Mouse (Mus musculus): ENCODE results near the gene Ntrk3. TPM values are rescaled to one million over a fixed set of nuclear protein-coding genes. Genes with fewer than 3 reads are reported as not detected.

The Ntrk3 gene
- polyA plus RNA-seq, 1 experiment from 2014 or later = 0.89 TPM

DNA sequence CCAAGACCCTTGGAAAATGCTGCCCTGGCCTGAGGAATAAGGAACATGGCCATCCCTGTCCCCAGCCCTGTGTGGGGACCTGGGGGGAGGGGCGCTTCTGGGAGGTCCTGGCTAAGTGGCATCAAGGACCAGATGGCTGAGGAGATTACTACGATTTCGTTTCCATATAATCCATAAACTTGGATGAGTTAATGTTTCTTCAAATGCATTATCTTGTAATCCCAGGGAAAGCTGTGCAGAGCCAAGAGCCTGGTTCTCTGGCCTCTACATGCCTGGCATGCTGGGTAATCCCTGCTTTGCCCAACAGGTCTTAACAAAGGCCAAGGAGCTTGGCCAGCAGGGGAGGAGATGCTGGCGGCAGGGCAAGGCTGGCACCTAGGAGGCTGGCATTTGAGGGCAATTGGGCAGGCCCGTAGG lies 27.4 kb upstream of the Ntrk3 start:
- no peak overlapping the region for H3K4me2 ChIP-seq (ENCODE audit: low read depth, low read length)
- WGBS = 68% methylated on average over 5 of the region's 5 CpGs
- H3K4me1 ChIP-seq (replicated peaks; ENCODE audit: control insufficient read depth, insufficient read depth, low read length) = peaks cover 3% of the 10 kb centered on the region; the same call in 1 of the 2 replicates
- H3K27me3 ChIP-seq (ENCODE audit: control insufficient read depth, insufficient read depth, low read depth, low read length) = no peaks in the 10 kb centered on the region
- no peak overlapping the region for H3K27ac ChIP-seq (ENCODE audit: low read length)
- H3K9me3 ChIP-seq (ENCODE audit: control insufficient read depth, low read length) = no peaks in the 10 kb centered on the region
- H3K4me3 ChIP-seq (ENCODE audit: low read length) = no peak overlapping the region
- no peak overlapping the region for H3K9ac ChIP-seq (ENCODE audit: low read length)
- ATAC-seq (ENCODE audit: low read depth) = no peak
- H3K36me3 ChIP-seq (ENCODE audit: control insufficient read depth, insufficient read depth, low read length) = no peaks in the 10 kb centered on the region

DNA sequence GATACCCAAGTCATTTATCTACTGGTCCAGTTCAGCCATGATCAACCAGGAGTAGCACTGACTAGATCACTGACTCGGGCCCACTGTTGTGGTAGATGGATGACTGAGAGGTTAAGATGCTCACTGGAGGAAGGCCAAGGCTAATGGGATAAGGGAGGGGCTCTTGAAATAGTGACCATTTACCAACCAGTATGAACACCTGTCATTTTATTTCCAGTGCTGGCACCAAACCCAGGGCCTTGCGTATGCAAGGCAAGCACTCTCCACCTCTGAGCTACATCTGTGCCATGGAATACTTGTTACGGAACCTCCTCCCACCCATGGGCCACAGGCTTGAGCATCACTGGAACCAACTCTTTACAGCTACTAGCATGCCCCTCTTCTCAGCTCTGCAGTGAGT lies 26.0 kb upstream of the Ntrk3 start:
- Histone ChIP-seq H3K27ac (ENCODE audit: low read length) (no peak overlapping the region), H3K27me3 (ENCODE audit: control insufficient read depth, insufficient read depth, low read depth, low read length) (no peaks in the 10 kb centered on the region), H3K36me3 (ENCODE audit: control insufficient read depth, insufficient read depth, low read length) (no peaks in the 10 kb centered on the region), H3K9ac (ENCODE audit: low read length) (no peak overlapping the region), H3K9me3 (ENCODE audit: control insufficient read depth, low read length) (no peaks in the 10 kb centered on the region), H3K4me2 (ENCODE audit: low read depth, low read length) (no peak overlapping the region), H3K4me3 (ENCODE audit: low read length) (no peak overlapping the region), H3K4me1 (replicated peaks; ENCODE audit: control insufficient read depth, insufficient read depth, low read length) (no peaks in the 10 kb centered on the region)
- 84% methylated on average over 3 of the region's 3 CpGs for WGBS
- no peak for ATAC-seq (ENCODE audit: low read depth)

DNA sequence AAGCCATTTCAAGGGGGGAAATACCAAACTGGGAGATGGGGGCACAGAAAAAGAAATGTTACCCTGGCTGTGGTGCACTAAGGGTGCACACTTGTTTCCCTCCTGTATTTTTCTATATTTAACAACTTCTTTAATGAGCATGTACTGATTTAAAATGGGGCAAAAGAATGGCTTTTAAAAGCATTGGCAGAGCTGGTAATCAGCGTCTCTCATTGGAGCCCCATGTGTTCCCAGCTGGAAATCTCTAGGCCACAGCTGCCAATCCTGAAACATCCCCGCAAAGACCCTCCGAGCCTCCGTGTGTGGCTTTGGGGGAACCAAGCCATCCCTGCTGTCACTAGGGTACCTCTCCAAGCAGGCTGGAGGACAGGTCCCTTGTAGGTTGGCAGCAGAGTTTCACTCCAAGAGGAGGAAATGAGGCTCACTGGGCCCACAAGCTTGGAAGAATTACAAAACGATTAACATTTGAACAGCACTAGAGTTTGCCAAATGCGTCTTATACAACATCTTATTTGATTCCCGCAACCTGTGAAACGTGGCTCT lies 16.7 kb upstream of the Ntrk3 start:
- Histone ChIP-seq H3K9me3 (ENCODE audit: control insufficient read depth, low read length) (no peaks in the 10 kb centered on the region), H3K36me3 (ENCODE audit: control insufficient read depth, insufficient read depth, low read length) (no peaks in the 10 kb centered on the region), H3K4me1 (replicated peaks; ENCODE audit: control insufficient read depth, insufficient read depth, low read length) (no peaks in the 10 kb centered on the region), H3K4me3 (ENCODE audit: low read length) (no peak overlapping the region), H3K27me3 (ENCODE audit: control insufficient read depth, insufficient read depth, low read depth, low read length) (no peaks in the 10 kb centered on the region), H3K4me2 (ENCODE audit: low read depth, low read length) (no peak overlapping the region), H3K27ac (ENCODE audit: low read length) (no peak overlapping the region), H3K9ac (ENCODE audit: low read length) (no peak overlapping the region)
- ATAC-seq (ENCODE audit: low read depth) = no peak
- WGBS = 62% methylated on average over 8 of the region's 8 CpGs

DNA sequence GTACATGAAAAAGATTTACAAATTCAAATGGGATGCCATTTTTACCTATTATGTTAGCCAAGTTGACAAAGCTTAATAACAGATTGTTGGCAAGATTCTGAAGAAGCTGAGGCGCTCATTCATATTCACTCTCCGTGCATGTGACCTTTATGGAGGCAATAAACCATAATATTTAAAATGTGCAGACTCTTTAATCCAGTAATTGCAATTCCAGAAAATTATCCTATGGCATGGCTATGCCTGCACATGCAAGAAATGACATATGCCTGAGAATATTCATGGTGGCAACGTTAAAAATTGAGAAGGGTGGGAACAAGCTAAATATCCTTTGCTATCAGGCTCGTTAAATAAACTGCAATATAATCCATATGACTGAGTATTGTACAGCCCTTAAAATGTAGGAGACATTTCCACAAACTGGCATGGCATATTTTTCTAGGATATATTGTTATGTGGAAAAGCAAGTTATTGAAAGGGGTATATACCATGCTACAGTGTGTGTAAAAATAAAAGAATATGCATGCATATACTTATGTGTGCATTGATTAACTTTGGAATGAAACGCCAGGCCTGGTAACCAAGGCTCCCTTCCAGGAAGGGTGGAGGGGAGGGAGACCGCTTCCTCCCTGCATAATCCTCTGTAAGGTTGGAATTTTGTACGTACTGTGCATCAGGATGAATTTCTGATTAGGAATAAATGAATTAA lies 16.1 kb upstream of the Ntrk3 start:
- Histone ChIP-seq H3K36me3 (ENCODE audit: control insufficient read depth, insufficient read depth, low read length) (no peaks in the 10 kb centered on the region), H3K27me3 (ENCODE audit: control insufficient read depth, insufficient read depth, low read depth, low read length) (no peaks in the 10 kb centered on the region), H3K4me3 (ENCODE audit: low read length) (no peak overlapping the region), H3K9ac (ENCODE audit: low read length) (no peak overlapping the region), H3K27ac (ENCODE audit: low read length) (no peak overlapping the region), H3K9me3 (ENCODE audit: control insufficient read depth, low read length) (no peaks in the 10 kb centered on the region), H3K4me1 (replicated peaks; ENCODE audit: control insufficient read depth, insufficient read depth, low read length) (no peaks in the 10 kb centered on the region), H3K4me2 (ENCODE audit: low read depth, low read length) (no peak overlapping the region)
- no peak for ATAC-seq (ENCODE audit: low read depth)
- WGBS = 77% methylated on average over 7 of the region's 7 CpGs

DNA sequence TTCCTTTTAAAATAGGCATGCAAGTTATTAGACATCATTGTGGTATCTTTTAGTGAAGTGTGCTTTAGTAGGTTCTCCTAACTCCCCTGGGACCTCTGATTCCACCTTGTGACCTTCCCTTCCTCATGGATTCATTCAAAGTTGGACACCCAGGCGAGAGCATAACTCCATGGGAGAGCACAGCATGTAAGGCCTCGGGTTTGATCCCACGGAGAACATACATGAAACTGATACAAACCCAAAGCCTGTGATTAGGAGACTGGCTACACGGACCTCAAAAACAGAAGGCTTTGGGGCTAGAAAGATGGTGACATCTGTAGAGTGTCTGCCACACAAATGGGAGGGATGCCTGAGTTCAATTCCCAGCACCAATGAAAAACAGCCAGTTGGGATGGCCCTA lies 15.1 kb upstream of the Ntrk3 start:
- WGBS = 77% methylated on average over 4 of the region's 4 CpGs
- H3K9me3 ChIP-seq (ENCODE audit: control insufficient read depth, low read length) = no peaks in the 10 kb centered on the region
- no peaks in the 10 kb centered on the region for H3K36me3 ChIP-seq (ENCODE audit: control insufficient read depth, insufficient read depth, low read length)
- ATAC-seq (ENCODE audit: low read depth) = no peak
- no peak overlapping the region for H3K4me3 ChIP-seq (ENCODE audit: low read length)
- no peak overlapping the region for H3K27ac ChIP-seq (ENCODE audit: low read length)
- H3K4me1 ChIP-seq (replicated peaks; ENCODE audit: control insufficient read depth, insufficient read depth, low read length) = no peaks in the 10 kb centered on the region
- H3K27me3 ChIP-seq (ENCODE audit: control insufficient read depth, insufficient read depth, low read depth, low read length) = no peaks in the 10 kb centered on the region
- no peak overlapping the region for H3K9ac ChIP-seq (ENCODE audit: low read length)
- H3K4me2 ChIP-seq (ENCODE audit: low read depth, low read length) = no peak overlapping the region

DNA sequence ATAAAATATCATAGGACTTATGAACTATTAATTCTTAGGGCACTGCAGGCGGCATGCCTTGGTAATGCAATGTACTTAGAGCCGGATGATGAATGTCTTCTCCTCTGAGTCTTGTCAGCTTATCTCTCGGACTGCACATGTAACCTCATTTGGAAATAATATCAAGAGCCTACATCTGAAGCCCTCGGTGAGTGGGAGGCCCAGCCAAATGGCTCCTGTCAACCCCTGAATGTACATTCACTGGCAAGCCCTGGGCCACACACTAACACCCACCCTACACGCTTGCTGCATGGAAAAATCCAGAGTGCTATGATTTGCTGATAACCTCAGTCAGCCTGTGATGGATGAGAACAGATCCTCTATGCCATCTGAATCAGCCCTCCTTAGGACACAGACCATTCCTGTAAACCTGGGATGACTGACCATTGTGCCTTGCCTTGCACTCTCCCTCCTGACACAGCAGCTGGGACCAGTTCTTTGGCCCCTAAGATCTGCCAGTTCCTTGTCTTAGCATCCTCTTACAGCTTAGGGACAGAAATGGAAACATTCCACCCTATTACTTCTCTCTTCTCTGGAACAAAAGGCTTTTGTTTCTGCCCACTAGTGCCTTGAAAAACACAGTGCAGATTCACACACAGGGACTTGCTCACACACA lies 6.0 kb upstream of the Ntrk3 start:
- Histone ChIP-seq H3K4me3 (ENCODE audit: low read length) (no peak overlapping the region), H3K4me2 (ENCODE audit: low read depth, low read length) (no peak overlapping the region), H3K36me3 (ENCODE audit: control insufficient read depth, insufficient read depth, low read length) (no peaks in the 10 kb centered on the region), H3K27ac (ENCODE audit: low read length) (peak overlapping the region; percentile 28; the same call in 1 of the 2 replicates), H3K4me1 (replicated peaks; ENCODE audit: control insufficient read depth, insufficient read depth, low read length) (no peaks in the 10 kb centered on the region), H3K27me3 (ENCODE audit: control insufficient read depth, insufficient read depth, low read depth, low read length) (no peaks in the 10 kb centered on the region), H3K9me3 (ENCODE audit: control insufficient read depth, low read length) (no peaks in the 10 kb centered on the region), H3K9ac (ENCODE audit: low read length) (no peak overlapping the region)
- ATAC-seq (ENCODE audit: low read depth) = peak; percentile 87
- 29% methylated on average over 5 of the region's 5 CpGs for WGBS

DNA sequence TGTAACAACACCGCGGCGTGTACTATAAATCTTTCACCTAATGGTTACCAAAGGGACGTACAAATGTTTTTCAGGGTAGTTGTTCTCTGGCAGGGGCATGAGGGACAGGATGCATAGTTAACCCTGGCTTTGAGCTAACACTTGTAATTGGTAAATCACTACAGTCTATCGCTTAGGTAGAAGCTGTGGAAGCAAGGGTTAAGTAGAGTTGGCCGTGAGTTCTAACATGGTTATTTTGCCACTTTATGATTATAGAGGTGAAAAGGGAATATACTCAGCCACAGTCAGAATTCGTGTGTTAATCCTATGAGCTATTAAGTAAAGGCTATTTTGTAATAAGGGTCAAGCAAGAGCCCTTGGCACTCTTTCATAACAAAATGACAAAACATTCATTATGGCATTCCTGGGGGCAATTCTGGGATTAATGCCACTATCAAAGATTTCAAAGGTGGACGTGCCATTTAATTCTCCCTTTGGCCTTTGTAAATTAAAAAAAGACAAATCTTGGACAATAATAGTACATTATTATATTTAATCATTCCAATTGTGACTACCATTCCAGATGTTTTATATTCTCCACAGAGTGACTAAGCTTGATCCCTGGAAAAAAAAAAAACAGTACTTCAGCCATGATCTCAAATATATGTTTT lies 1.7 kb upstream of the Ntrk3 start:
- Histone ChIP-seq H3K4me2 (ENCODE audit: low read depth, low read length) (no peak overlapping the region), H3K27me3 (ENCODE audit: control insufficient read depth, insufficient read depth, low read depth, low read length) (no peaks in the 10 kb centered on the region), H3K4me1 (replicated peaks; ENCODE audit: control insufficient read depth, insufficient read depth, low read length) (no peaks in the 10 kb centered on the region), H3K9ac (ENCODE audit: low read length) (no peak overlapping the region), H3K27ac (ENCODE audit: low read length) (no peak overlapping the region), H3K36me3 (ENCODE audit: control insufficient read depth, insufficient read depth, low read length) (no peaks in the 10 kb centered on the region), H3K4me3 (ENCODE audit: low read length) (no peak overlapping the region), H3K9me3 (ENCODE audit: control insufficient read depth, low read length) (no peaks in the 10 kb centered on the region)
- peak; percentile 13; the same call in 1 of the 2 replicates for ATAC-seq (ENCODE audit: low read depth)
- WGBS = 62% methylated on average over 8 of the region's 8 CpGs

DNA sequence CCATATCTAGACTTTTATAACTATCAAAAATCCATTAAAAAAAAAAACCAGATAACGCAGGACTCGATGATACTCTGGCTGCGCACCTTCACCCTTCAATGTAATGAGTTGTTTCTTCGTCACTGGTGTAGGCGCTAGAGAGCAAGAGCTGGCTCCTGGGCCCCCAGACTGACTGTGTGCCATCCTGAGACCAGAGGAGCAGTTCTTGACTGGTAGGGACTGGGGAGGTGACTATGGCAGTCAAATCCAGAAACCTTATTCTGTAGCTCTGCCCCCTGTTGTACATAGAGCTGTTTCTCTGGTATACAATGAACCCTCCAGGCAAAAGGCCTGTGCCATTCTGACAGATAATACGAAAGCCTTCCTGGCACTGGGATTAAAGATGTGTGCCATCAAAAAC lies 616 bp downstream of the Ntrk3 start:
- no peak overlapping the region for H3K4me3 ChIP-seq (ENCODE audit: low read length)
- H3K27me3 ChIP-seq (ENCODE audit: control insufficient read depth, insufficient read depth, low read depth, low read length) = no peaks in the 10 kb centered on the region
- 87% methylated on average over 6 of the region's 6 CpGs for WGBS
- H3K36me3 ChIP-seq (ENCODE audit: control insufficient read depth, insufficient read depth, low read length) = no peaks in the 10 kb centered on the region
- H3K9me3 ChIP-seq (ENCODE audit: control insufficient read depth, low read length) = no peaks in the 10 kb centered on the region
- no peak overlapping the region for H3K4me2 ChIP-seq (ENCODE audit: low read depth, low read length)
- no peak overlapping the region for H3K9ac ChIP-seq (ENCODE audit: low read length)
- H3K4me1 ChIP-seq (replicated peaks; ENCODE audit: control insufficient read depth, insufficient read depth, low read length) = no peaks in the 10 kb centered on the region
- ATAC-seq (ENCODE audit: low read depth) = no peak
- H3K27ac ChIP-seq (ENCODE audit: low read length) = no peak overlapping the region

DNA sequence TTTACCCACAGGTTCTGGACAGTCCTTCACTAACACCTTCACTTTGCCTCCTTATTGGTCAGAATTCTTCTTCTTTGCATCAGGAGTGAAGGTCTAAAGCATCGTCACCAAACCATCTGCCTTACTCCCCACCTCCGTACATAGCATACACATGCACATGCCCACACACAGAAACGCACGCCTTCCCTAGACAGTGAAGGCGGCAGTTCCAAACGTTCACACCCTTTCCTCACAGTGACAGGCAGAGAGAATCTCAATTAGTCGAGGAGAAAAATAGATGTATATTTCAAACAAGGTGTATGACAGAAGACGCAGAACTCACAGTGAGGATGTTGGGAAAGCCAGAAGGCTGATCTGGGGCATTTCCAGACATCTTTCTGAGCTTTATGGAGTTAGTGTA lies 6.4 kb downstream of the Ntrk3 start:
- Histone ChIP-seq H3K4me1 (replicated peaks; ENCODE audit: control insufficient read depth, insufficient read depth, low read length) (no peaks in the 10 kb centered on the region), H3K4me3 (ENCODE audit: low read length) (no peak overlapping the region), H3K9ac (ENCODE audit: low read length) (no peak overlapping the region), H3K27me3 (ENCODE audit: control insufficient read depth, insufficient read depth, low read depth, low read length) (no peaks in the 10 kb centered on the region), H3K27ac (ENCODE audit: low read length) (no peak overlapping the region), H3K4me2 (ENCODE audit: low read depth, low read length) (no peak overlapping the region), H3K9me3 (ENCODE audit: control insufficient read depth, low read length) (no peaks in the 10 kb centered on the region), H3K36me3 (ENCODE audit: control insufficient read depth, insufficient read depth, low read length) (no peaks in the 10 kb centered on the region)
- 64% methylated on average over 8 of the region's 8 CpGs for WGBS
- ATAC-seq (ENCODE audit: low read depth) = no peak
